Mouse (Mus musculus): ENCODE data around the gene Gm21983.

DNA sequence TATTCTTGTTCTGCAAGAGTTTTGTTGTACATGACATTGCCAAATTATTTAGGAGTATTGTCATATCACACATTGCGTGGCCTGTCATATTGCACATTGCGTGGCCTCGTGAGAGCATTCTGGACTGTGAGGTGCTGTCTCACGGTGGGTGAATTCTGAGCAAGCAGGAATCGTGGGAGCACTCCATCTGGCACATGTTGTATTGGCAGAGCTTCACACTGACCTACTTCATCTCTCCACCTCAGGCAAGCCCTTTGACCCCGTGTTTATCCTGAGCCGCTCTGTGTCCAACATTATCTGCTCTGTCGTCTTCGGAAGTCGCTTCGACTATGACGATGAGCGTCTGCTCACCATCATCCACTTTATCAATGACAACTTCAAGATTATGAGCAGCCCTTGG, 51.9 kb downstream of the Gm21983 start:
- no peak for TF ChIP-seq GATA1 (IDR thresholded peaks at IDR 0.05; ENCODE audit: low read depth, low read length)
- no peak for TF ChIP-seq CTCF (IDR thresholded peaks at IDR 0.05 in 2 of 3, conservative IDR thresholded peaks at IDR 0.05 in 1 of 3; ENCODE audit: control insufficient read depth in 1 of 3, insufficient read depth in 1 of 3, low read depth in 2 of 3, low read length in 3 of 3, poor library complexity in 1 of 3, severe bottlenecking in 1 of 3)
- no peak for TF ChIP-seq ZNF384 (IDR thresholded peaks at IDR 0.05; ENCODE audit: low read depth, low read length)
- TF ChIP-seq EP300 (IDR thresholded peaks at IDR 0.05; ENCODE audit: low read depth in 1 of 2, low read length in 2 of 2) = no peak
- TF ChIP-seq USF2 (IDR thresholded peaks at IDR 0.05; ENCODE audit: borderline replicate concordance in 1 of 2, insufficient read depth in 1 of 2, low read depth in 1 of 2, low read length in 2 of 2) = no peak
- TF ChIP-seq NRF1 (IDR thresholded peaks at IDR 0.05; ENCODE audit: insufficient read depth, low read depth, low read length, poor library complexity, severe bottlenecking) = no peak
- TF ChIP-seq ETS1 (IDR thresholded peaks at IDR 0.05; ENCODE audit: low read depth, low read length) = no peak
- TF ChIP-seq RCOR1 (IDR thresholded peaks at IDR 0.05; ENCODE audit: low read depth, low read length) = no peak
- no peak for TF ChIP-seq ZMIZ1 (IDR thresholded peaks at IDR 0.05; ENCODE audit: low read depth, low read length)
- no peak for TF ChIP-seq GABPA (IDR thresholded peaks at IDR 0.05; ENCODE audit: low read depth, low read length)
